Mouse (Mus musculus) megakaryocyte progenitor cell, adult 5-6 weeks (primary cell): Measurements from ENCODE around the gene Cdc7. TPM values are rescaled to one million over a fixed set of nuclear protein-coding genes. Genes with fewer than 3 reads are reported as not detected.
A peak's percentile ranks its signal among the peaks of the same experiment; 100 is the strongest.

Experiments
- ATAC-seq: replicated peaks from 2 replicates; pipeline ENCODE4 v1.8.0; 2016; ENCODE audit warnings: mild to moderate bottlenecking, moderate TSS enrichment, inconsistent platforms; ENCODE audit not compliant: poor library complexity
- total RNA-seq, 2 experiments: library from RNA; stranded (forward) in 1 of 2; stranded (reverse) in 1 of 2; fragments of 157-497, 149-512 nt in 1 of 2; fragments of 200-1000 nt in 1 of 2; gene quantifications; 2 replicates each; pipeline versions ENCODE4 v1.2.3 to v1.2.4; 2015 to 2017

Gene Cdc7
- total RNA-seq, 2 experiments from 2014 or later: 30.9 to 38.2 TPM

DNA sequence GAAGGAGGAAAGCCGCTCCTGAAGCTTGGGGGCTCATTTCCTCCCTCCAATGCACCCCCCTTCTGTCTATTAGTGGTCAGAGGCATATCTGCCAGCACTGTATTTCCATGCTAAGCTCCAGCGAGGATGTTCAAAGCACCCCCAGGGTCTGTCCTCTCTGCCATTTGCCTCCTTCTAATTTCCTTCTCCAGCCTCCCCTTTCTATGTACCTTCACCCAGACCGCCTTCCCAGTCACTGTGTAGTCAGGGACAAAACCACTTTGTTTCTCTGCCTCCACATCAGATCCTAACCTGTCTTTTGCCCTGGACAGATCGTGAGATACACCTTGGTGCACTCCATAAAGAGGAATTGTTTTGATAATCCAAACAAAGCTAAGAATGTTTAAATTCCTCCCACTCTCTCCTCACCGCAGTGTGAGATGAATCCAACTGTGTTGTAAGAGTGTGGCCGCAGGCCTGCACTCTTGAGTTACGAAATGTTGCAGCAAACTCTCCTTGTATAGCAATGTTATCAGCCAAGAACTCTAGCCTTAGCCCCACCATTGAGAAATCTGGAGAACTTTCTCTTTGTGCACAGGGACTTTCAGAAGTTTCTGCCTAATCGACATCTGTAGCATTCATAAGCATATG lies 27.3 kb downstream of the Cdc7 start:
- peak; percentile 84 for ATAC-seq

DNA sequence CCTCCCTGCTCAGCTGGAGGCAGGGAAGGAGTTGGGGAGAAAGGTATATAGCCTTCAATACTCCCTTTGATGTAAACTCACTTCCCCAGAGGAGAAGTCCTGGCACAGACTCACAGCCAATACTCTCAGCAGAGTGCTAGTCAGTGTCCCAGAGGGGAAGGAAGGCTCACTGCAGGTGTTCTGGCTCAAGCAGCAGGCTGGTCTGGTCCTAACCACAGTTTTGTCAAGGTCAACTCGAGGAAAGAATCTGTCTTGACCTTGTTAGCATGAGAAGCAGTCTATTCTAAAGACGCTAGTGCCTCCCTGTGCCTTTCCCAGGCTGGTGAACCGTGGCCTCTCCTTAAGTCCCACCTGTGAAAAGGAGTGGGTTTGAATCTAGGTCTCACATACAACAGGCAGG lies 30.6 kb downstream of the Cdc7 start:
- ATAC-seq: no peak

GRCm38 (mm10) chr5:106995886-106996538 lies 31.9 kb downstream of the Cdc7 start:
- ATAC-seq: peak; percentile 49; the same call in 1 of the 2 replicates

- ATAC-seq: no peak
These were observed 32.6 kb downstream of the Cdc7 start for GRCm38 (mm10) chr5:106996539-106997244.

DNA sequence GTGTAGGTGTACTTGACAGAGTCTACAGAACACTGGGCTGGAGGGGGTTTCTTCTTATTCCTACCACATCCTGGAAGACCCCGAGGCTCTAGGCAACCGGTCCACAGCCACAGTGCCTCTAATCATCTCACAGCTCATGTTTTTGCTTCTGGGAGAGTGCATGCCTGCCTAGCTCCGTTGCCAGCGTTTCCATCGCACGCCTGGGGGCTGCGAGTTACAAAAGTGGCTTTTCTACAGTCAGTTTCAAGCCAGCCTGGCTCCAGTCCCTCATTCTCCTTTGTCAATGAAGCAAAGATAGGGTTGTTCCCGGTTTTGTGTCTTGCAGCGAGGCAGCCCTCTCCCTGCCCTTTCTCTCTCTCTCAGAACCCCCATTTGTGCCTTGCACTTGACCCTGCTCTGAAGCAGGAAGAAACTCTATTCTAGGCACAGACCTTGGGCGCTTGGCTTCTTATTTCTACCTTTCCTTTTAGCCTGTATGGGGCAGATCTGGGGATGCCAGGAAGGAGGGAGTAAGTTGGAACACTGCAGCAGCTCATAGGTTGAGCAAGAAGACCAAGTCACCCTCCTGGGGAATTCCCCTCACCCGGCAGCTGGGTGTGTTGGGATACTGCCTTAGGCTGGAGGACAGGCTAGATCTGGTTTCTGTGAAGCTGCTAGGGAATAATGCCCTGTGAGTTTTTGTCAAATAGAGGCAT lies 37.4 kb downstream of the Cdc7 start:
- ATAC-seq: no peak

DNA sequence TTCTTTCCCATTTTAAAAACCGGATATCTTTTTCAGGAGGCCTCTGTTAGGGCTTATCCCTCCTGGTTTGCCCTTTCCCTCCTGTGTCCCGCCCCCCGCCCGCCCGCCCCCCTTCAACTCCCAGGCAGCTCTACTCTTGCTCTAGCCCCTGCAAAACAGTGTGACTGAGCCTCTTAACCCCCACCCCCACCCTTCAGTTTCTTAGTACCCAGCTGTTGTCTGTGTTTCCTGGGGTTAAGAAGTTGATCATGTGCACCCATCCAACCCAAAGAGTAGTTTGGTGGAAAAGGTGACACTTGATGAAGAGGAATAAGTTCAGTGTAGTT lies 37.9 kb downstream of the Cdc7 start:
- ATAC-seq: no peak

GRCm38 (mm10) chr5:107009721-107010120 lies 45.6 kb downstream of the Cdc7 start:
- no peak for ATAC-seq

GRCm38 (mm10) chr5:107010300-107010699 lies 46.2 kb downstream of the Cdc7 start:
- peak; percentile 28 for ATAC-seq

GRCm38 (mm10) chr5:107011316-107012029 lies 47.4 kb downstream of the Cdc7 start:
- ATAC-seq: no peak

GRCm38 (mm10) chr5:107012030-107012715 lies 48.1 kb downstream of the Cdc7 start:
- no peak for ATAC-seq

DNA sequence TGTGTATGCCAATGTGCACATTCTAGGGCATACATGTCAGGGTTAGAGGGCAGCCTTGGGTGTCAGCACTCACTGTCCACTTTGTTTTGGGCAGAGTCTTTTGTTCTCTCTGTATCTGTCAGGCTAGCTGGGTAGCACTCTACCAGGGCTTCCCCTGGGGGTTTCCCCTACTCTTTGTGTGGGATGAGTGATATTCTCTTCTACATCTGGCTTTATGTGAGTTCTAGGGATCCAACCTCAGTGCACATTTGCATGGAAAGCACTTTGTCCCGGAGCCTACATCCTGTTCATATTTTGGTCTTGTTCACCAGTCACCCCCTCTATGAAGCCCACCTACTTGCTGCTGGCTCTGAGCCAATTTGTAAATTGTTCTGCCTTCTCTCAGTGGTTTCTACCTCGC lies 49.3 kb downstream of the Cdc7 start:
- no peak for ATAC-seq

DNA sequence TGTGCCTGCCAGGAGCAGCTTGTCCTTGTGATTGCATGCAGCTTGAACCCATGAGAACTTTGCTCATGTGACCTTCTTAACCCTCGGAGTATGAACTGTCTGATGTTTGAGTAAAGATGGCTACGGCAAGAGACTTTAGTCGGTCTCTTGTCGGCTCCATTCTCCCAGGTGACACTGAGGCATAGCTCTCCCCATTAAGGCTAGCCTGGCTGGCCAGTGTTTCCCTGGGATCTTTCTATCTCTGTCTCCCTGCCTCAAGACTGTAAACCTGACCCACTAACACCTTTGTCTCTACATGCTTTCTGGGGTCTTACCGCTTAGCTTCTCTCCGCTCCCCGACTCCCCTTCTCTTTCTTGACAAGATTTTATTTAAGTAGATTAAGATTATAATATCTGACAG lies 50.0 kb downstream of the Cdc7 start:
- no peak for ATAC-seq

DNA sequence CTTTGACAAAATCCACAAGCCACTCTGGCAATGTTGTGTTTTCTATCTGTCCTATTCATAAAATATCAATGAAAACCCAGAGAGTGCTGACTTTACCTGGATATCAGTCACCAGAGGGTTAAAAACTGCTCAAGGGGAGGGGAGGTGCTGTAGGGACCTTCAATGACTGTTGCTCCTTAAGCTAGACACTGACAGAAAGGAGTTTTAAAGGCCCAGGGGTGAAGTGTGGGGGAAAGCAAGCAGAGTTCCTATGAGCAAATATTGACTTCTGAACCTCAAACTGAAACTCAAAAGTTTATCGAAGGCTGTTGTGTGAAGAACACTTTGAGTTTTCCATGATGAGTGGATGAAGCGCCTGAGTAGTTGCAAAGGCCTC lies 50.9 kb downstream of the Cdc7 start:
- no peak for ATAC-seq

DNA sequence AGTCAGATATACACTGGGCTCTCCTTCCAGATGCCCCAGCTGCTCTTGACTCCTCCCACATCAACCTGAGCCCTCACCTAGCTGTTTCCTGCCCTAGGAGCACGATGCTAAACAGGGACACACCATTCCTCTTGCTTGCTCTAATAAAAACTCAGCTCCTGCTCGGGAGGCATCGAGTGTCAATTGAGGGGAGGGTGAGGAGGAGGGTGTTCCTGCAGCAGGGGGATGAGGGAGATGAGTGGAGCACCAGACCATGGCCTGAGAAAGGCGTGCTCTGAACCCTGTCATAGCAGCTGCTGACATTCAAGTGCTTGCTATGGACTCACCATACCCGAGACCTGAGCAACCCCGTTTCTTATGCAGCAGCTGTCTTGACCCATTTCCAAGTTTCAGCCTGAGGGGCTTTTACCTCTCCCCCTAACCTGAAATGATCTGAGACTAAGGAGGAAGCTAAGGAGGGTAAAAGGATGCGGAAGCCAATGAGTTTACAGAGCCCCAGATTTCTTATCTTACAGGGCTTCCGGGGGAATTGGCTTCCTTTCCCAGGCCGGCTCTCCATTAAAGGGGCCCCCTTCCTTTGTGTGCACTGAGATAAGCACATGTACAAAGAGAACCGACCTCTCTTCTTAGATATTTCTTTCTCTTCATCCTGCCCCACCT lies 51.4 kb downstream of the Cdc7 start:
- peak; percentile 63 for ATAC-seq

DNA sequence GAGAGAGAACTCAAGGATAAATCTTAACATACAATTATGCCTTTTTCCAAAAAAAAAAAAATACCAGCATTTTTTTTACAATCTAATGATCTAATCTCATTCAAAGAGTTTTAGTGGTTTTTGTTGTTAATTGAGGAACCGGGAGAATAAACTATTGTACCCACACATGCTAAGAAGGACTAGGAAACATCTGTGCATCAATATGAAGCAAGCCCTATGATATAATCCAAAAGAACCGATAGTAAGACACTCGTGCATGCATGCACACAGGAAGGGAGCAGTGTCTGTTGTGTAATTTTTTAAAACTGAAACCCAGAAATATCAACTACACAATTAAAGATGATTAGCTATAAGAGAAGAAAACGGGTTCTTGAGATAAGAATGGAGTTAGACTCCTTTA lies 52.4 kb downstream of the Cdc7 start:
- ATAC-seq: peak; percentile 56

DNA sequence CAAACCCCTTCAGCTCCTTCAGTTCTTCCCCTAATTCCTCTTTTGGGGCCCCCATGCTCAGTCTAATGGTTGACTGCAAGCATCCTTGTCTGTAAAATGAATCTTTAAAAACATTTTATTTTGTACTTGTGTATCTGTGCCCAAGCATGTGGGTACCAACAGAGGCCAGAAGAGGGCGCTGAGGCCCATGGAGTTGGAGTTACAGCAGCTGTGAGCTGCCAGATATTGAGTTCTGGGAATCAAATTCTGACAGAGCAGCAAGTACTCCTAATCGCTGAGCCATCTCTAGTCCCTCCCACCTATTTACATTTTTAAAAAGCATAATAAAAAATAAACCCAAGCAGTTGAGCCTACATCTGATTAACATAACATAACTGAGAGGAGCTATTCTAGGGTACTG lies 53.4 kb downstream of the Cdc7 start:
- ATAC-seq: peak; percentile 23; the same call in 1 of the 2 replicates

- no peak for ATAC-seq
These were observed 54.9 kb downstream of the Cdc7 start for GRCm38 (mm10) chr5:107019057-107019456.

DNA sequence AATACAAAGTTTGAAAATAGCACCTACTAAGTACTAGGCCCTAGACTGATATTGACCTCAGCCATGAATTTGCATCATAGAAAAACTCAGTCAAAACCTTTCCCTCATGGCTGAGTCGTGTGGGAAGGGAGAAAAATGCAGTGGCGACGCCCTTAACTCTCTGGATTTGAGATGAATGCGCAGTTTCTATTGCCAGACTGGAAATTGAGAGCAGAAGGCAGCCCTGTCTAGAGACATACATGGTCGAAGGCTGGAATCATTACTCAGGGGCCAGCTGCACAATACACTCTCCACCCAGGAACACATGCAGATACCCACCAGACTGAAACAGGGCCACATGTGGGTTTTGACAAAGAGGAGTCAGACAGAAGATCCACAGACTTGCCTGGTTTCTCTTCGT lies 55.8 kb downstream of the Cdc7 start:
- no peak for ATAC-seq

DNA sequence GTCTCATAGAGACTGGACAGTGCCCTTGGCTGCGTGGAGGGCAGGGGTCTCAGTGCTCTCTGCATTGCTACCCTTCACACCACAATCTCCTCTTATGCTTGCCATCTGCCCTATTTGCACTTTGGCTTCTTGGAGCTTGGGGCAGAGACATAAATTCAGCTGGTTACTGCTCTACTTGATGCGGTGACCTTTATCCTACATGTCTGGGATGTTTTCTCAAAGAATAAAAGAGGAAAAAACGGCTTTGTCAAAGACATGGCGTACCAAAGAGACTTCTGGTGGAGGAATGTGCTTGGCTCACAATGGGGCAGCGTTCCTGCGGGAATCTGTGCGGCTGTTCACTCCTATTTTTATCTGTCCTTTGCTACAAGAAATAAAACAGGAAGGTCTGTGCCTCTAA lies 56.2 kb downstream of the Cdc7 start:
- ATAC-seq: no peak
